Mouse (Mus musculus) adrenal gland, postnatal 4 days (tissue): ENCODE measurements around the gene Irgq. TPM values are rescaled to one million over a fixed set of nuclear protein-coding genes. Genes with fewer than 3 reads are reported as not detected.
"Not testable (repeated sequence)": the region's sequence is repeated elsewhere in the genome, so short reads cannot be mapped to it uniquely, and the experiment has no call there.

Experiments
- DNase-seq, 2 experiments: peaks; one replicate each; pipeline ENCODE4 v3.0.0; 2021 to 2022; ENCODE audit warnings: low spot score in 2 of 2, mixed read lengths in 2 of 2
- long read RNA-seq, 2 experiments: library from polyadenylated mRNA; stranded (forward); transcript quantifications; one replicate each; pipeline ENCODE4 v2.0.0; 2021
- total RNA-seq, 2 experiments: library from RNA; stranded (reverse); gene quantifications; 2 replicates each; pipeline ENCODE4 v1.2.3; 2021

Irgq gene
- total RNA-seq, result 10 to 100 TPM; 24.9 to 25.7 TPM
- long read RNA-seq, experiment 1, full-length matches to known transcripts, result 2 of 6 reads
- long read RNA-seq, experiment 1, partial matches to known transcripts, result 3 of 6 reads
- long read RNA-seq, experiment 1, other reads (novel, unspliced or antisense), result 1 of 6 reads
- long read RNA-seq, experiment 2, full-length matches to known transcripts, result 2 of 11 reads
- long read RNA-seq, experiment 2, partial matches to known transcripts, result 0 of 11 reads
- long read RNA-seq, experiment 2, other reads (novel, unspliced or antisense), result 9 of 11 reads

DNA sequence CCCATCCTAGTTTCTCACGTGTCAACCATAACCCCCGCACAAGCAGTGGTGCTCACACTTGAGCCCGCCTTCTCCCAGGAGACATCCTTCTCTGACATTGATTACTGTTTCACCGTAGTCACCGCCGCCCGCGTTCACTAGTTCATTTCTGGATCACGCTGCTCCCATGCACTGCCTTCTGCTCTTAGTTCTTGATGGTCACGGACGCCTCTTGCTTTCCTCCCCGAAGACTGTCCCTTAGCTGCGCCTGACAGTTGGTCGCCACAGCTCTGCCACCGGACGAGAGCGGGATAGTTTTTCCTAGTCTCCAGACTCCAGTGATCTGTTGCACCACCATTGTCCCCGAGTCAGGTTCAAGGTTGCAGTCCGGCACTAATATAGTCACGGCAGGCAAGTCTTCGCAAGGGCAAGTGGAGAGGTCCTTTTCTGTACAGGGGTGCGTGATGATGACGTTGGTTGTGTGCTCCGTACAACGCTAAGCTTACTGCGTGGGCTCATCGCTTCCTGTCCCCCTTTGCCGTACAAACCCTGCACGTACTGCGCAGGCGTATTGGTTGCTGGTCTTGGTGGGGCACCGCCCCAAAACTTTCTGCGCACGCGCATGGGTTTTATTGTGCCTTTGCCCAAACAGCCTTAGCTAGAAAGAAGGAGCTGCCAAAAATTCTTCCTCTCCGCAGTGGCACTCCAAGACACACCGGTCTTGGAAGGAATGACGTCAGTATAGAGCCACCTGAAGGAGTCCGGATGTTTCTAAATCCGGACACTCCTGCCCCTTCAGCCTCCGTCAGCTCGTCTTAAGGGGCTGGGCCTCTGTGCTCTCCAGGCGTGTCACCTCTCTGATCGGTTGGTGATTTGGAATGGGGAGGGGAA is at the start of gene Irgq:
Gene Irgq (plus strand): TSS at position 628 of the 870 bp plus-strand sequence.
- peak; percentile 93 to 99 for DNase-seq

GRCm38 (mm10) chr7:24480986-24481473 is 49.5 kb upstream of the Irgq start:
- no peak for DNase-seq

DNA sequence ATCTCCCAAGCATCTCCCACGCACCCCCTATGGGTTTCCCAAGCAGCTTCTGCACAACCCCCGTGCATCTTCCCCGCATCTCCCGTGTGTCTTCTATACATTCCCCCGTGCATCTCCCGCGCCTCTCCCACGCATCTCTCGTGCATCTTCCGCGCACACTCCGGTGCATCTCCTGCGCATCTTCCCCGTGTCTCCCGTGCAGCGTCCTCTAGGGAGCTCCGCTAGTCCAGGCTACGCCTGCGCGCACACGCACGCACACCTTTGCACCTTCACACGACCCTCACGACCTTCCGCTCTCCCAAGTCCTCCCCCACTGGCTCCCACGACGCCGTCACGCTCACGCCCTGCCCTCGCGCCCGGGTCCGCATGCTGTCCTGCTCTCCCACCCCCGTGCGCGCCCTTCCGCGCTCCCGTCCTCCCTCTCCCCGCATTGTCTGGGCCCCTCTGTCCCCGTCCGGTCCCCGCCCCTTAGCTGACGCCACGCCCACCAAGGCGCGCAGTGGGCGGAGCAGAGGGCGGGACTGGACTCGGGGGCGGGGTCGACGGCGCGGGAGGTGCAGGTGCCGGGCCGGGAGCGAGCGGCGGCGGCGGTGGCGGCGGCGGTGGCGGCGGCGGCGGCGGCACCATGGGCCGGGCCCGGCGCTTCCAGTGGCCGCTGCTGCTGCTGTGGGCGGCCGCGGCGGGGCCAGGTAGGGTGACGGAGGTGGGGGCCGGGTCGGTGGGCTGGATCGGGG is 48.8 kb upstream of the Irgq start, which contains the start of gene Cadm4:
Gene Cadm4 (plus strand): TSS at position 550 of the 734 bp plus-strand sequence.
- peak; percentile 65 to 68 for DNase-seq

DNA sequence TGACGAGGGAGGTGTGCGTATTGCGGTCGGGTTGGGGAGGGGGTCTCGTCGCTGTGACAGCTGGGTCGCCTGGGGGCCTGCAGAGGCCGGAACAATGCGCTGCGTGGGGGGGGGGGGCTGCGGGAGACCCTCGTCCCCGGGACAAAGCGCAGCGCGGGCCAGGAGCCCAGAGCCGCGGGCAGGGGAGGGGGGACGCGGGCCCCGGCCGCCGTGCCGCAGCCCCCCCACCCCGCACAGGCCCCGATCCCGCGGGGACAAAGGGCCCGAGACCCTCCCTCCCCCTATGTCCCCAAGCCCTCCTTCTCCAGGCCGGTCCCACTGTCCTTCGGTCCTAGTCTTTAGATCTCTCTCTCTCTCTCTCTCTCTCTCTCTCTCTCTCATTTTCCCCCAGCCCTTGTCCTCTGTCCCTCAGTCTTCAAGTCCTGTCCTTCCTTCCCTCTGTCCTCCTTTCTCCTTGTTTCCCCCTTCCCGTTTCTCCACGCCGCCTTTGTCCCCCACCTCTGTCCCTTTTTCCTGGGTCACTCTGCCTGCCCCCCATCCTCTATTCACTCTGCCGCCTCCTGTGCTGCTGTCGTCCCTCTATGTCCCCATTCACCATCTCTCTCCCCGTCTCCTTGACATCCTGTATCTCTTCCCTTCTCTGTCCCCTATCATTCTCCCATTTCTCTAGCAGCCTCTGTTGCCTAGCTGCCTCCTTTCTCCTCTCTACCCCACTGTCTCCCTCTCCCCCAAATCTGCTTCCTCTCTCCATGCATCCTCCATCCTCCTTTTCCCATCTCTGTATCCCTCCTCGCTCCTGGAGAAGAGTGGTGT is 48.1 kb upstream of the Irgq start:
- no peak for DNase-seq

DNA sequence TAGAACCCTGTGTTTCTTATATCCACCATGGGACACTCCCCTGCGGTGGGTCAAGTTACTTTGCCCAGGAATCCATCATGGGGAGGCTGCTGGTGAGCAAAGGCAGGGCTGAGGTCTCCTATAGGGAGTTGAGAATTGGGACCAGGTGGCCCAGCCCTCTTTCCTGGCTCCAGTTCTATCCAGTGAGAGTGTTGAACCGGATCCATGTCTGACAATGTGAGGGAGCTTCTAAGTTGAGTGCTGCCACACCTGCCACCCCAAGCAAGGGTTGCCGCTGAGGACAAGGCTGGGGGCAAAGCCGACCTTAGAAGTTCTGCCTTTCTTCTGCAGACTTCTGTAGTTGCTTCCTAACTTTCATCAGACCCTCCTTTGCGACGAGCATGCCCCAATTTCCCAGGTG is 47.2 kb upstream of the Irgq start:
- not testable (repeated sequence) for DNase-seq

- no peak for DNase-seq
These were observed 45.0 kb upstream of the Irgq start for GRCm38 (mm10) chr7:24485481-24485880.

GRCm38 (mm10) chr7:24486654-24487130 is 43.8 kb upstream of the Irgq start:
- DNase-seq, result no peak

DNA sequence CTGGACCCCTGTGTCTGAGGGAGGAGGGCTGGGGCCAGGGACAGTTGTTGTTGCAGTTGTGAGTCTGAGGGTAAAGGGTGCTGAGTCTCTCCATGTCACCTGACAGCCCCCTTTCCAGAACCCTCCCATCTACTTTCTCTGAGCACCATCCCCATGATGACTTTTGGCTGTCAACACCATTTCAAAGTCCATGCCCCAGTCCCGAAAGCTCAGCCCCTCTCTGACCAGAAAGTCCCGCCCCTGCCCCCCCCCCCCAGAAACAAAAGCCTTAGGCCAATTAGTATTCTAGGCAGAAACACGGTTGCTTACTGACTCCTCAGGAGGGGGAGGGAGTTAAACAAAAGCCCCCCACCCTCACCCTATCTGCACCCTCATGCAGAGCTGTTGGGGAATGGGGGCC is 43.1 kb upstream of the Irgq start:
- DNase-seq, result no peak

- no peak for DNase-seq
These were observed 42.2 kb upstream of the Irgq start for GRCm38 (mm10) chr7:24488303-24488702.

- DNase-seq, result no peak
These were observed 30.5 kb upstream of the Irgq start for GRCm38 (mm10) chr7:24499856-24500577.

DNA sequence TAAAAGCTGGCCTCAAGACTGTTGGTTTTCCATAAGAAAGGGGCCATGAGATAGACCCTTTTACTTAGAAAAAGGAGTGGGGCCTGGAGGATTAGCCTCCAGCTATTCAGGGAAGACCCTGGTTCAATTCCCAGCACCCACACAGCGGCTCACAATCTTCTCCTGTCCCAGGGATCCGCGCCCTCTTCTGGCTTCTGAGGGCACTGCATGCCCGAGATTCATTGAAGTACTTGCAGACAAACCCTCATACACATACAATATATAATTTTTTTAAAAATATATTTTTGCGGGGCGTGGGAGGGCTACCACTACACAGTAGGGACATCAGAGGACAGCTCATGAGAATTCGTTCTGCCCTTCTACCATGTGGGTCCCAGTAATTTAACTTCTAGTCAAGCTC is 29.6 kb upstream of the Irgq start:
- no peak for DNase-seq

DNA sequence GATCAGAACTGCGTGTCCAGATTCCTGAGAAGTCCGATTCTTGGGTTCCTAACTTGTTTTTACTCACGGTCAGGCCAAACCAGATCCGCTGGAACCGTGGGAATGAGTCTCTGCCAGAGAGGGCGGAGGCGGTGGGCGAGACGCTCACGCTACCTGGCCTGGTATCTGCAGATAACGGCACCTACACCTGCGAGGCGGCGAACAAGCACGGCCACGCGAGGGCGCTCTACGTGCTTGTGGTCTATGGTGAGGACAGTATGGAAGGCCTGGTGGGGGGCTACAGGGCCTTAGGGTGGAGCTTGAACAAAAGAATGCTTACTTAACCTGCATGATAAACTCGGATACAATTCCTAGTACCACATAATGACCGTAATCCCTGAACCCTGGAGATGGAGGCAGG is 29.0 kb upstream of the Irgq start:
- DNase-seq, result no peak

- DNase-seq, result no peak
These were observed 26.5 kb upstream of the Irgq start for GRCm38 (mm10) chr7:24504004-24504403.

- DNase-seq, result no peak
These were observed 25.6 kb upstream of the Irgq start for GRCm38 (mm10) chr7:24504868-24505267.

GRCm38 (mm10) chr7:24505447-24506064 is 24.9 kb upstream of the Irgq start:
- no peak for DNase-seq

GRCm38 (mm10) chr7:24506065-24506459 is 24.4 kb upstream of the Irgq start:
- no peak for DNase-seq

DNA sequence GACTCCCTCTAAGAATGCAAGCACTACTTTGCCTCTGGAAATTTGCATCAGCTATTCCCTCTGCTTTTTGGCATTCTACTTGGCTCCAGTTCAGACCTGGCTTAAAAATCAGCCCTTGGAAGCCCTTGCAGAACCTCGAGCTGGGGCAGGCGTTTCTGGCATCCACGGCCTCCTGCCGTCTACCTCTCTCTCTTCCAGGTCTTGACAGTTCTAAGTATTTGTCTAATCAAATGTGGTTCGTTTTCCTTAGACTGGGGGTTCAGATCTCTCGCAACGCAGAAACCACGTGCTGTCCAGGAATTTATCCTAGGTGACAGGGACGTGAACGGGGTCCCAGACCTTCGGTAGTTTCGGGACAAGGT is 24.0 kb upstream of the Irgq start:
- no peak for DNase-seq

GRCm38 (mm10) chr7:24506838-24507725 is 23.4 kb upstream of the Irgq start, which contains the start of gene Zfp428:
Gene Zfp428, plus strand, starts transcription at chr7:24507006.
- peak; percentile 65 to 72 for DNase-seq
